Mouse (Mus musculus): Measurements from ENCODE around the gene Olfr453. TPM values are rescaled to one million over a fixed set of nuclear protein-coding genes. Genes with fewer than 3 reads are reported as not detected.
A peak's percentile ranks its signal among the peaks of the same experiment; 100 is the strongest.

Gene Olfr453
- polyA plus RNA-seq, 1 experiment from 2014 or later: not detected

DNA sequence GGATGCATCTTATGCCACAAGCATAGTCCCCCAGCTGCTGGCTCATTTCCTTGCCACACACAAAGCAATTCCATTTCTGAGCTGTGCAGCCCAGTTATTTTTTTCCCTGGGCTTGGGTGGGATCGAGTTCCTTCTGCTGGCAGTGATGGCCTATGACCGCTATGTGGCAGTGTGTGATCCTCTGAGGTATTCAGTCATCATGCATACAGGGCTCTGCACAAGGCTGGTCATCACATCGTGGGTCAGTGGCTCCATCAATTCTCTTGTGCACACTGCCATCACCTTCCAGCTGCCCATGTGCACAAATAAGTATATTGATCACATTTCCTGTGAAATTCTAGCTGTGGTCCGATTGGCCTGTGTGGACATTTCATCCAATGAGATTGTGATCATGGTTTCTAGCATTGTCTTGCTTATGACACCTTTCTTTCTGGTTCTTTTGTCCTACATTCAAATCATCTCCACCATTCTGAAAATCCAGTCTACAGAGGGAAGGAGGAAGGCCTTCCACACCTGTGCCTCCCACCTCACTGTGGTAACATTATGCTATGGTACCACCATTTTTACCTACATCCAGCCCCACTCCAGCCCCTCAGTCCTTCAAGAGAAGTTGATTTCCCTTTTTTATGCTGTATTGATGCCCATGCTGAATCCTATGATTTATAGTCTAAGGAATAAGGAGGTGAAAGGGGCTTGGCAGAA lies 51.2 kb downstream of the Olfr453 start:
- Histone ChIP-seq H3K4me3 (no peak overlapping the region), H3K36me3 (no peaks in the 10 kb centered on the region), H3K27ac (no peak overlapping the region), H3K27me3 (replicated peaks) (no peaks in the 10 kb centered on the region), H3K4me1 (no peaks in the 10 kb centered on the region), H3K4me2 (replicated peaks) (no peak overlapping the region), H3K9me3 (no peaks in the 10 kb centered on the region), H3K9ac (no peak overlapping the region)
- peak; percentile 66 for ATAC-seq (ENCODE audit: low FRiP score, low read depth)
- WGBS: 46% methylated on average over 4 of the region's 4 CpGs

DNA sequence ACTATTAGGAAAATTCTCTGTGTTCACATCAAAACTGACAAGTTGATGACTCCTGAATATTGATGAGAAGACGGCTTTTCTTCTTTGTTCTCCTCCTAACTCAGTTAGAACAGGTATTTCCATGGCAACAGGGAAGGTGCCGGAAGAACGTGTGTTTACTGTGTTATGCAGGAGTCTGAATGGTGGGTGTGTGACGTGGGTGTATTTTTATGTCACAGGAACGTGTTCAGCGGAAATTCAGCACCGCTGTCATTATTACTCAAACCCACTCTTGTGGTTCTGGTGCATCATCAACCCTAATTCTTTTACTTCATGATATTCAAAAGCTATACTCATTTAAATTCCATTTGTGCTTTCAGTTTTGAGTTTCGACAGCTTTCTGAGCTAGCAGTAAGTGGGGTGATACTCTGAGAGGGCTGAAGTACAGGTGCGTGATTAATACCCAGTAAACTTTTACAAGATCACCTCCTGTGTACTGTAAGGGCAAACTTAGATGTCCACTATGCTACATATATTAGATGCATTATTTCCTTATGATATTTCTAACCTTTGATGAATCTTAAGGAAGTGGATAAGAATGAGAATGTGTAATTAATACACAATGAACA lies 51.9 kb downstream of the Olfr453 start:
- H3K9me3 ChIP-seq: no peaks in the 10 kb centered on the region
- no peak overlapping the region for H3K9ac ChIP-seq
- no peak overlapping the region for H3K4me2 ChIP-seq (replicated peaks)
- H3K36me3 ChIP-seq: no peaks in the 10 kb centered on the region
- no peak overlapping the region for H3K27ac ChIP-seq
- no peaks in the 10 kb centered on the region for H3K4me1 ChIP-seq
- H3K4me3 ChIP-seq: no peak overlapping the region
- no peak for ATAC-seq (ENCODE audit: low FRiP score, low read depth)
- WGBS: 78% methylated on average over 9 of the region's 9 CpGs
- no peaks in the 10 kb centered on the region for H3K27me3 ChIP-seq (replicated peaks)

DNA sequence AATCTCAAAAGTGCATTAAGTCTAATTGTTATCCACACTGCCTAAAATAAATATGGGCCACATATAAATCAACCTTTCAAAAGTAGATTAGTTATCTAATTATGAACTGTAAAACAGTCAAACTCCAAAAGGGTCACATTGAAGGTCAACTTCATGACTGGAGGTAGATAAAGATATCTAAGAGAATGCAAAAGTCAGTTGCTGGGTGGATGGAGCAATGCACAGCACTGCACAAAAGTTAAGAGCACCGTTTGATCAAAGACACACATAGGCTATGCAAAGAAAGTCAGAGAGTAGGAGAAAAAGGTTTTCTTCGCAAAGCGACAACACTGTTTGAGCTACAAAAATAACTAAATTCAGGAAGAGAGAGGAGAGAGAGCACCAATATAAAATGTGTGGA lies 55.8 kb downstream of the Olfr453 start:
- H3K36me3 ChIP-seq: no peaks in the 10 kb centered on the region
- ATAC-seq (ENCODE audit: low FRiP score, low read depth): no peak
- H3K27ac ChIP-seq: no peak overlapping the region
- H3K27me3 ChIP-seq (replicated peaks): no peaks in the 10 kb centered on the region
- no peak overlapping the region for H3K4me2 ChIP-seq (replicated peaks)
- no peak overlapping the region for H3K4me3 ChIP-seq
- H3K9me3 ChIP-seq: no peaks in the 10 kb centered on the region
- H3K4me1 ChIP-seq: no peaks in the 10 kb centered on the region
- H3K9ac ChIP-seq: no peak overlapping the region
- WGBS: 95% methylated on average over 3 of the region's 3 CpGs

Other genes with a start within 250 kb of the Olfr453 start
- gene Olfr455, start 191.8 kb upstream of the Olfr453 start, polyA plus RNA-seq (2016; fragmentation: Nextera tagmentation; extraction: Ambion mirVana): not detected in 2 replicates
- gene Tcaf3, start 141.7 kb upstream of the Olfr453 start, polyA plus RNA-seq (2016; fragmentation: Nextera tagmentation; extraction: Ambion mirVana): not detected in 2 replicates
- gene Tcaf2, start 94.1 kb upstream of the Olfr453 start, polyA plus RNA-seq (2016; fragmentation: Nextera tagmentation; extraction: Ambion mirVana): 3.5 and 4.5 TPM in 2 replicates
- 182 and 184 TPM in 2 replicates for gene Tcaf1, start 29.3 kb upstream of the Olfr453 start, polyA plus RNA-seq (2016; fragmentation: Nextera tagmentation; extraction: Ambion mirVana)
- not detected in 2 replicates for gene Olfr38, start 17.0 kb downstream of the Olfr453 start, polyA plus RNA-seq (2016; fragmentation: Nextera tagmentation; extraction: Ambion mirVana)
- not detected in 2 replicates for gene Olfr452, start 45.7 kb downstream of the Olfr453 start, polyA plus RNA-seq (2016; fragmentation: Nextera tagmentation; extraction: Ambion mirVana)
- not detected in 2 replicates for gene Olfr450, start 72.6 kb downstream of the Olfr453 start, polyA plus RNA-seq (2016; fragmentation: Nextera tagmentation; extraction: Ambion mirVana)
- gene Olfr449, start 95.0 kb downstream of the Olfr453 start, polyA plus RNA-seq (2016; fragmentation: Nextera tagmentation; extraction: Ambion mirVana): not detected in 2 replicates
- gene Olfr448, start 151.1 kb downstream of the Olfr453 start, polyA plus RNA-seq (2016; fragmentation: Nextera tagmentation; extraction: Ambion mirVana): not detected in 2 replicates
- not detected in 2 replicates for gene Olfr447, start 169.5 kb downstream of the Olfr453 start, polyA plus RNA-seq (2016; fragmentation: Nextera tagmentation; extraction: Ambion mirVana)
- not detected in 2 replicates for gene Olfr446, start 182.0 kb downstream of the Olfr453 start, polyA plus RNA-seq (2016; fragmentation: Nextera tagmentation; extraction: Ambion mirVana)
- gene Olfr444, start 209.7 kb downstream of the Olfr453 start, polyA plus RNA-seq (2016; fragmentation: Nextera tagmentation; extraction: Ambion mirVana): not detected in 2 replicates